Mouse (Mus musculus) midbrain, embryonic 14.5 days (tissue): ENCODE measurements around the gene 1110004F10Rik. TPM values are rescaled to one million over a fixed set of nuclear protein-coding genes. Genes with fewer than 3 reads are reported as not detected.

Experiments
- ATAC-seq: fragments of 200-750 bp; cut with Nextera tagmentation; 2 replicates; pipeline ENCODE4 v1.8.0; 2017; ENCODE audit warnings: moderate number of reproducible peaks, moderate library complexity; ENCODE audit not compliant: low FRiP score, low TSS enrichment
- DNase-seq: peaks from one replicate; pipeline ENCODE4 v3.0.0-alpha.2; 2015
- H3K27ac ChIP-seq: fragments of 300-500 bp; sonication (generic); replicated peaks from 2 replicates; pipeline ENCODE4 v1.5.1; 2014; ENCODE audit warnings: mild to moderate bottlenecking, low read depth, low read length, moderate library complexity
- H3K27me3 ChIP-seq: fragments of 300-500 bp; sonication (generic); 2 replicates; pipeline ENCODE4 v1.6.1; 2014; ENCODE audit warnings: low read length, control low read depth, mixed read lengths; ENCODE audit not compliant: control insufficient read depth, insufficient read depth
- H3K36me3 ChIP-seq: fragments of 300-500 bp; sonication (generic); 2 replicates; pipeline ENCODE4 v1.6.1; 2014; ENCODE audit warnings: low read length, control low read depth; ENCODE audit not compliant: control insufficient read depth, insufficient read depth
- H3K4me1 ChIP-seq: fragments of 300-500 bp; sonication (generic); 2 replicates; pipeline ENCODE4 v1.6.1; 2014; ENCODE audit warnings: mild to moderate bottlenecking, antibody characterized with exemption, low read length, control low read depth; ENCODE audit not compliant: control insufficient read depth, insufficient read depth
- H3K4me2 ChIP-seq: fragments of 300-500 bp; sonication (generic); 2 replicates; pipeline ENCODE4 v1.6.1; 2014; ENCODE audit warnings: mild to moderate bottlenecking, low read length, moderate library complexity
- H3K4me3 ChIP-seq: fragments of 300-500 bp; sonication (generic); replicated peaks from 2 replicates; pipeline ENCODE4 v1.5.1; 2014; ENCODE audit warnings: low read depth, low read length
- H3K9ac ChIP-seq: fragments of 300-500 bp; sonication (generic); replicated peaks from 2 replicates; pipeline ENCODE4 v1.6.1; 2014; ENCODE audit warnings: mild to moderate bottlenecking, low read length, moderate library complexity
- H3K9me3 ChIP-seq: fragments of 300-500 bp; sonication (generic); 2 replicates; pipeline ENCODE4 v1.6.1; 2016; ENCODE audit warnings: low read length, control low read depth, mixed read lengths; ENCODE audit not compliant: control insufficient read depth
- WGBS: fragments of 180-500 bp; shearing (Covaris S2); extraction: QIAGEN DNeasy Blood & Tissue Kit; methylation state at CpG from one replicate; pipeline ENCODE4 v1.1.7; 2014; 5-methylcytosine and 5-hydroxymethylcytosine counted together
- polyA plus RNA-seq: library from polyadenylated mRNA; unstranded; fragments of >200 nt; fragmentation: Nextera tagmentation; extraction: Ambion mirVana; gene quantifications from 2 replicates; pipeline ENCODE4 v1.2.1, GENCODE M21; 2014

Gene 1110004F10Rik
- polyA plus RNA-seq, 1 experiment from 2014 or later, result 379 TPM

GRCm38 (mm10) chr7:116137671-116138070, 98.5 kb downstream of the 1110004F10Rik start:
- Histone ChIP-seq H3K4me2 (no peak overlapping the region), H3K4me1 (no peaks in the 10 kb centered on the region), H3K27ac (no peak overlapping the region), H3K36me3 (0 out of 2 replicates have a peak, but pooled peaks cover 3% of the 10 kb centered on the region), H3K27me3 (no peaks in the 10 kb centered on the region), H3K9me3 (no peaks in the 10 kb centered on the region), H3K9ac (no peak overlapping the region), H3K4me3 (no peak overlapping the region)
- ATAC-seq (no peak), DNase-seq (peak; percentile 33)
- 77% methylated on average over 3 of the region's 3 CpGs for WGBS

- no peaks in the 10 kb centered on the region for H3K27me3 ChIP-seq
- no peak overlapping the region for H3K4me2 ChIP-seq
- DNase-seq, result no peak
- ATAC-seq, result no peak
- H3K9me3 ChIP-seq, result no peaks in the 10 kb centered on the region
- 0 out of 2 replicates have a peak, but pooled peaks cover 3% of the 10 kb centered on the region for H3K36me3 ChIP-seq
- whole genome bisulfite sequencing, result 97% methylated on average over 6 of the region's 6 CpGs
- H3K27ac ChIP-seq, result no peak overlapping the region
- H3K9ac ChIP-seq, result no peak overlapping the region
- no peak overlapping the region for H3K4me3 ChIP-seq
- no peaks in the 10 kb centered on the region for H3K4me1 ChIP-seq
Observed at GRCm38 (mm10) chr7:116145030-116145429, 105.8 kb downstream of the 1110004F10Rik start.

GRCm38 (mm10) chr7:116147114-116147513, 107.9 kb downstream of the 1110004F10Rik start:
- no peaks in the 10 kb centered on the region for H3K4me1 ChIP-seq
- H3K27me3 ChIP-seq, result no peaks in the 10 kb centered on the region
- H3K9me3 ChIP-seq, result no peaks in the 10 kb centered on the region
- DNase-seq (no peak), ATAC-seq (no peak)
- no peaks in the 10 kb centered on the region for H3K36me3 ChIP-seq
- H3K4me3 ChIP-seq, result no peak overlapping the region
- H3K27ac ChIP-seq, result no peak overlapping the region
- no peak overlapping the region for H3K9ac ChIP-seq
- no peak overlapping the region for H3K4me2 ChIP-seq
- WGBS, result 91% methylated on average over 2 of the region's 2 CpGs

GRCm38 (mm10) chr7:116149568-116149967, 110.4 kb downstream of the 1110004F10Rik start:
- H3K27ac ChIP-seq, result no peak overlapping the region
- no peaks in the 10 kb centered on the region for H3K36me3 ChIP-seq
- no peak overlapping the region for H3K4me2 ChIP-seq
- no peak overlapping the region for H3K9ac ChIP-seq
- H3K9me3 ChIP-seq, result no peaks in the 10 kb centered on the region
- DNase-seq (no peak), ATAC-seq (no peak)
- no peak overlapping the region for H3K4me3 ChIP-seq
- 71% methylated on average over 4 of the region's 4 CpGs for WGBS
- H3K4me1 ChIP-seq, result no peaks in the 10 kb centered on the region
- H3K27me3 ChIP-seq, result no peaks in the 10 kb centered on the region

- 82% methylated on average over 2 of the region's 2 CpGs for WGBS
Observed at GRCm38 (mm10) chr7:116153781-116154368, 114.7 kb downstream of the 1110004F10Rik start.

More at GRCm38 (mm10) chr7:116153781-116154368, 114.7 kb downstream of the 1110004F10Rik start:
- H3K4me2 ChIP-seq, result no peak overlapping the region
- H3K9ac ChIP-seq, result no peak overlapping the region
- H3K36me3 ChIP-seq, result peaks cover 10% of the 10 kb centered on the region; the same call in 1 of the 2 replicates
- no peak overlapping the region for H3K4me3 ChIP-seq
- no peak overlapping the region for H3K27ac ChIP-seq
- no peak for DNase-seq
- H3K9me3 ChIP-seq, result no peaks in the 10 kb centered on the region
- no peaks in the 10 kb centered on the region for H3K4me1 ChIP-seq
- no peaks in the 10 kb centered on the region for H3K27me3 ChIP-seq
- ATAC-seq, result no peak

Other genes with a start within 250 kb of the 1110004F10Rik start
- gene Sox6, start 601 bp upstream of the 1110004F10Rik start, polyA plus RNA-seq, result 45.7 and 52.1 TPM in 2 replicates
- 0.45 and 1.3 TPM in 2 replicates for gene Gm4353, start 45.2 kb downstream of the 1110004F10Rik start, polyA plus RNA-seq